Mouse (Mus musculus) CH12.LX (cell line): ENCODE results near the gene Tomm20l. TPM values are rescaled to one million over a fixed set of nuclear protein-coding genes. Genes with fewer than 3 reads are reported as not detected.

Experiments
- DNase-seq: peaks from one replicate; pipeline ENCODE4 v3.0.0-alpha.2; 2013; ENCODE audit errors: extremely low read depth
- H3K27ac ChIP-seq: 2 replicates; pipeline ENCODE4 v1.5.1; 2012; ENCODE audit warnings: low read depth, mild to moderate bottlenecking, control low read depth, moderate library complexity; ENCODE audit not compliant: insufficient read depth
- H3K27me3 ChIP-seq: replicated peaks from 2 replicates; pipeline ENCODE3; 2012; ENCODE audit warnings: inconsistent platforms
- H3K36me3 ChIP-seq, 2 experiments: replicated peaks in 1 of 2; 2 replicates each; pipeline versions ENCODE3 to v1.6.1; 2012; ENCODE audit warnings: inconsistent platforms in 1 of 2, low read length in 1 of 2, mild to moderate bottlenecking in 1 of 2, mixed read lengths in 1 of 2, moderate library complexity in 1 of 2; ENCODE audit not compliant: control insufficient read depth in 1 of 2, insufficient read depth in 1 of 2
- H3K4me1 ChIP-seq, 2 experiments: 2 replicates each; pipeline ENCODE4 v1.6.1; 2012; ENCODE audit warnings: inconsistent platforms in 1 of 2, moderate library complexity in 1 of 2; ENCODE audit not compliant: insufficient read depth in 2 of 2, control insufficient read depth in 1 of 2
- H3K4me2 ChIP-seq: 2 replicates; pipeline ENCODE4 v1.6.1; 2012; ENCODE audit warnings: low read depth, mild to moderate bottlenecking, control low read depth; ENCODE audit not compliant: poor library complexity, insufficient read depth, severe bottlenecking
- H3K4me3 ChIP-seq, 3 experiments: fragments of 150-350 bp in 1 of 3; sonication (generic) in 1 of 3; replicated peaks in 1 of 3; 2 replicates each; pipeline versions ENCODE3 to v1.5.1; 2011 to 2012; ENCODE audit warnings: low read depth in 2 of 3, low read length in 2 of 3, mild to moderate bottlenecking in 2 of 3, moderate library complexity in 2 of 3, control low read depth in 1 of 3, improper control_type of control experiment in 1 of 3, inconsistent platforms in 1 of 3, mixed read lengths in 1 of 3; ENCODE audit not compliant: poor library complexity in 1 of 3
- H3K79me2 ChIP-seq: replicated peaks from 2 replicates; pipeline ENCODE4 v1.6.1; 2012; ENCODE audit warnings: mild to moderate bottlenecking, moderate library complexity; ENCODE audit not compliant: control insufficient read depth, poor library complexity, insufficient read depth, severe bottlenecking; ENCODE audit errors: extremely low read depth
- H3K9ac ChIP-seq: 2 replicates; pipeline ENCODE4 v1.6.1; 2012; ENCODE audit warnings: low read depth, mild to moderate bottlenecking, control low read depth, moderate library complexity; ENCODE audit not compliant: insufficient read depth
- H3K9me3 ChIP-seq: replicated peaks from 2 replicates; pipeline ENCODE3; 2012; ENCODE audit warnings: low read length, inconsistent platforms, mixed read lengths
- CHD1 ChIP-seq: IDR thresholded peaks from 2 replicates; pipeline ENCODE4 v1.6.1; 2012; ENCODE audit warnings: low read depth, low read length, improper control_type of control experiment, inconsistent platforms
- CTCF ChIP-seq, 2 experiments: IDR thresholded peaks in 1 of 2; conservative IDR thresholded peaks in 1 of 2; 2 replicates each; pipeline ENCODE4 v1.5.1; 2011 to 2012; ENCODE audit warnings: low read depth in 2 of 2, low read length in 2 of 2, improper control_type of control experiment in 1 of 2, inconsistent platforms in 1 of 2, mild to moderate bottlenecking in 1 of 2, moderate library complexity in 1 of 2
- JUN ChIP-seq: IDR thresholded peaks from 2 replicates; pipeline ENCODE4 v1.6.1; 2011; ENCODE audit warnings: low read depth, mild to moderate bottlenecking, low read length, improper control_type of control experiment, moderate library complexity; ENCODE audit not compliant: insufficient read depth
- KAT2A ChIP-seq: IDR thresholded peaks from 2 replicates; pipeline ENCODE4 v1.6.1; 2012; ENCODE audit warnings: low read length, improper control_type of control experiment, inconsistent platforms; ENCODE audit not compliant: insufficient replicate concordance
- MAFK ChIP-seq: IDR thresholded peaks from 2 replicates; pipeline ENCODE4 v1.6.1; 2011; ENCODE audit warnings: low read length, improper control_type of control experiment; ENCODE audit not compliant: insufficient replicate concordance
- MAZ ChIP-seq: IDR thresholded peaks from 2 replicates; pipeline ENCODE4 v1.6.1; 2012; ENCODE audit warnings: low read depth, mild to moderate bottlenecking, inconsistent platforms, low read length, improper control_type of control experiment, moderate library complexity
- MEF2A ChIP-seq: IDR thresholded peaks from 2 replicates; pipeline ENCODE4 v1.6.1; 2014; ENCODE audit warnings: low read depth, mild to moderate bottlenecking, inconsistent platforms, low read length, improper control_type of control experiment, borderline replicate concordance
- MYC ChIP-seq: IDR thresholded peaks from 2 replicates; pipeline ENCODE4 v1.6.1; 2011; ENCODE audit warnings: low read depth, mild to moderate bottlenecking, improper control_type of control experiment, low read length
- NRF1 ChIP-seq: IDR thresholded peaks from 2 replicates; pipeline ENCODE4 v1.6.1; 2014; ENCODE audit warnings: low read depth, mild to moderate bottlenecking, inconsistent platforms, low read length, improper control_type of control experiment, moderate library complexity
- PAX5 ChIP-seq: IDR thresholded peaks from 2 replicates; pipeline ENCODE4 v1.6.1; 2012; ENCODE audit warnings: low read length, inconsistent platforms, mixed read lengths
- POLR2A ChIP-seq: IDR thresholded peaks from 2 replicates; pipeline ENCODE4 v1.6.1; 2011; ENCODE audit warnings: low read depth, mild to moderate bottlenecking, improper control_type of control experiment, low read length
- POLR2AphosphoS2 ChIP-seq: IDR thresholded peaks from 2 replicates; pipeline ENCODE4 v1.6.1; 2011; ENCODE audit warnings: low read depth, low read length, improper control_type of control experiment
- RCOR1 ChIP-seq: conservative IDR thresholded peaks from 2 replicates; pipeline ENCODE4 v1.6.1; 2012; ENCODE audit warnings: low read depth, mild to moderate bottlenecking, inconsistent platforms, low read length, improper control_type of control experiment
- SIN3A ChIP-seq: IDR thresholded peaks from 2 replicates; pipeline ENCODE4 v1.6.1; 2012; ENCODE audit warnings: low read length, improper control_type of control experiment, inconsistent platforms
- SMC3 ChIP-seq: IDR thresholded peaks from 2 replicates; pipeline ENCODE4 v1.6.1; 2011; ENCODE audit warnings: low read depth, low read length, improper control_type of control experiment
- TBP ChIP-seq: conservative IDR thresholded peaks from 2 replicates; pipeline ENCODE4 v1.6.1; 2011; ENCODE audit warnings: low read depth, low read length, improper control_type of control experiment
- UBTF ChIP-seq: IDR thresholded peaks from 2 replicates; pipeline ENCODE4 v1.6.1; 2012; ENCODE audit warnings: low read depth, mild to moderate bottlenecking, inconsistent platforms, low read length, improper control_type of control experiment, moderate library complexity
- ZKSCAN1 ChIP-seq: IDR thresholded peaks from 2 replicates; pipeline ENCODE4 v1.6.1; 2012; ENCODE audit warnings: low read depth, inconsistent platforms, low read length, improper control_type of control experiment, borderline replicate concordance
- dilution Hi-C: fragments of 300-500 bp; cut with MboI; formaldehyde crosslinking; loops from 2 replicates; pipeline ENCODE4 v1.14.3; 2020; ENCODE audit warnings: low sequenced_read_pairs; ENCODE audit not compliant: extremely low pct_unique_long_range_greater_than_20kb, extremely low pct_ligation_motif_present
- in situ Hi-C: fragments of 300-500 bp; cut with MboI; formaldehyde crosslinking; loops from 3 replicates; pipeline ENCODE4 v1.14.3; 2019; ENCODE audit warnings: low sequenced_read_pairs, low pct_ligation_motif_present, low pct_unique_long_range_greater_than_20kb, mixed read lengths
- polyA plus RNA-seq: library from polyadenylated mRNA; unstranded; fragments of >175 nt; gene quantifications from 2 replicates; pipeline ENCODE4 v1.2.1, GENCODE M21; 2012; ENCODE audit warnings: low read depth; ENCODE audit not compliant: insufficient read length
- total RNA-seq, 2 experiments: library from RNA; depleted of rRNA; stranded (reverse); fragments of 300-350 nt in 1 of 2; fragments of >200 nt in 1 of 2; gene quantifications; 2 replicates each; pipeline ENCODE4 v1.2.3; 2012 to 2014

The Tomm20l gene
- total RNA-seq (2012; rRNA removed) = not detected in 2 replicates
- not detected in 2 replicates for total RNA-seq (2014; rRNA removed)
- not detected in 2 replicates for polyA plus RNA-seq

- DNase-seq = no peak
- no peaks in the 10 kb centered on the region for H3K27me3 ChIP-seq
- no peak within 1 kb of the TSS for H3K27ac ChIP-seq
- dilution Hi-C loops (no loop called here), in situ Hi-C loops (no loop called here)
- no peak within 1 kb of the TSS for H3K9ac ChIP-seq
- H3K4me3 ChIP-seq = no peak within 1 kb of the TSS
- H3K9me3 ChIP-seq = no peaks in the 10 kb centered on the region
- H3K4me1 ChIP-seq = peaks cover 6 to 13% of the 10 kb centered on the region in 2 experiments
- no peaks in the 10 kb centered on the region for H3K36me3 ChIP-seq
- no peak within 1 kb of the TSS for H3K4me2 ChIP-seq
- no peaks in the 10 kb centered on the region for H3K79me2 ChIP-seq
- no peak for TF ChIP-seq UBTF
- TF ChIP-seq POLR2A = no peak
- no peak for TF ChIP-seq SMC3
- TF ChIP-seq MAZ = no peak
- no peak for TF ChIP-seq SIN3A
Measured at GRCm38 (mm10) chr12:71111331-71111730, at the start of gene Tomm20l. Gene Tomm20l (plus strand): TSS chr12:71111428.

DNA sequence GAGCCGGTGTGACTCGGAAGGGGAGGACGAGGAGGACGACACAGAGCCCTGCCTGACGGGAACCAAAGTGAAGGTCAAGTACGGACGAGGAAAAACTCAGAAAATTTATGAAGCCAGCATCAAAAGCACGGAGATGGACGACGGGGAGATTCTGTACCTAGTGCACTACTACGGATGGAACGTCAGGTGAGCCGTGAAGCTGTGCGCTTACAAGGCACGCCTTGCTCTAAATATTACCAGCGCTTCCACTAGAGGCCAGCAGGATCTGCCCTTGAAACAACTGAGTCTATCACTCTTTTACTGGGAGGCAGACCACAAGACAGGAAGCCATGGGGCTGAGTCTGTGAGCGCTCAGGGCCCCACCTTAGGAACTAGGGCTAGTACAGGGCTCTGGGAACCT, 41.4 kb upstream of the Tomm20l start:
- TF ChIP-seq CHD1 = no peak
- no peak for TF ChIP-seq MYC
- no peak for TF ChIP-seq MEF2A
- TF ChIP-seq POLR2AphosphoS2 = no peak
- TF ChIP-seq KAT2A = no peak
- TF ChIP-seq NRF1 = no peak
- TF ChIP-seq ZKSCAN1 = no peak
- TF ChIP-seq JUN = no peak
- no peak for TF ChIP-seq TBP
- TF ChIP-seq RCOR1 = no peak
- TF ChIP-seq PAX5 = no peak
- no peak for TF ChIP-seq CTCF (conservative IDR thresholded peaks at IDR 0.05 in 1 of 2, IDR thresholded peaks at IDR 0.05 in 1 of 2; ENCODE audit: low read depth in 2 of 2, low read length in 2 of 2)
- no peak for TF ChIP-seq MAFK
- in situ Hi-C loops (no loop called here), dilution Hi-C loops (no loop called here)
- H3K27ac ChIP-seq = no peak overlapping the region
- no peak overlapping the region for H3K9ac ChIP-seq
- no peak overlapping the region for H3K4me2 ChIP-seq
- no peaks in the 10 kb centered on the region for H3K9me3 ChIP-seq
- no peaks in the 10 kb centered on the region for H3K27me3 ChIP-seq
- no peak overlapping the region for H3K4me3 ChIP-seq
- no peaks in the 10 kb centered on the region for H3K4me1 ChIP-seq
- DNase-seq = no peak
- H3K36me3 ChIP-seq = peaks cover 68 to 90% of the 10 kb centered on the region in 2 experiments
- no peaks in the 10 kb centered on the region for H3K79me2 ChIP-seq
